Mouse (Mus musculus) spleen, postnatal 4 days (tissue): ENCODE data around the gene Gpc4.

ENCODE experiments used
- DNase-seq, 2 experiments: peaks; one replicate each; pipeline ENCODE4 v3.0.0; 2022; ENCODE audit warnings: low spot score in 2 of 2

The Gpc4 gene

DNA sequence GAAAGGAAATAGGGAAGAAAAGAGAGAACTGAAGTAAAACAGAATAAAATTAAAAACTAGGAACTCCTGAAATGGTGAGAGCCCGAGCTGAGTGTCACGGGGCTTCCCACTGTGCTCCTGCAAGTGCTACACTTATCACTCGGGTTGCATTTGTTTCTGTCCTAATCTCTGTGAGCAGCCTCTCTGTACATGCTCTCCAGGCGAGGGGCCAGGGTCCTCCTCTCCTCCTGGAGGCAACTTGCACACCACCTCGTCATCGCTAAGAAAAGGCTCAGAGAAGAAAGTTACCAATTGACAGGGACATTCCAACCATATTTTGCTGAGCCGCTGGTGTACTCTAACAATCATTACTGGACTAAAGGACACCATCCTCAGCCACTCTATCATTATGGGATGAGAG lies 14.0 kb downstream of the Gpc4 start:
- DNase-seq = peak in 1 of 2 experiments; percentile 15

DNA sequence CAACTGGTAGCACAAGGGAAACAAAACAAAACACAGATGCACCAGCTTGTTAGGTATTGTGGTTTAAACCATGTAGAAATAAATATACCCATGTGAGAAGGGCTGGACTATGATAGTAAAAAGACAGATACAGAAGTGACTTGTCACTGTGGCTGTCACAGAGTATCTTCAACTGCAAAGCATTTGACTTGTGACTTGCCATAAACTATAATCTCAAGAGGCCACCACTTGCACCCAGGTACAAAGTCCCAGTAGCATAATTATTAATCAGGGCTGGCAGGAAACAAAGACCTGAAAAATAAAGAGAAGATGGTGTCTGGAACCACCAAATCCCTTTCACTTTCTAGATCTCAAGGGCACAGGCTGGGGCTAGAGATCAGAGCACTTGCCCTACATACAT lies 19.5 kb downstream of the Gpc4 start:
- DNase-seq = no peak

DNA sequence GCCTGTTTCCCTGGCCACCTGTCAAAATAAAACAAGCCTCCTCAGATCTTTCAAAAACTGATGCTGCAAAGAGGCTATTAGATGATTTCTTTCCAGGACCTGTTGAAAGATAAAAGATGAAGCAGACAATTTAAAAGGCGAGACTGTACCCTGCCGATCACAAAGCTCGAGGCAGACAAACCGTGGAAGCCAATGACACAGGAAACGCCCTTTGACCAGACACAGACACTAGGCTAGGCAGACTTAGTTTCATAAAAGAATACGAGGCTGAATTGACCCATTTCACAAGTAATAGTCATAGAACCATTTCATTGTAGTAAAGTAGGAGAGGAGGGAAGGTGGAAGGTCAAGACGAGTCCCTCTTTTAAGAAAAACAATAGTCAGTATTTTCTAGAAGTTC lies 20.6 kb downstream of the Gpc4 start:
- no peak for DNase-seq

DNA sequence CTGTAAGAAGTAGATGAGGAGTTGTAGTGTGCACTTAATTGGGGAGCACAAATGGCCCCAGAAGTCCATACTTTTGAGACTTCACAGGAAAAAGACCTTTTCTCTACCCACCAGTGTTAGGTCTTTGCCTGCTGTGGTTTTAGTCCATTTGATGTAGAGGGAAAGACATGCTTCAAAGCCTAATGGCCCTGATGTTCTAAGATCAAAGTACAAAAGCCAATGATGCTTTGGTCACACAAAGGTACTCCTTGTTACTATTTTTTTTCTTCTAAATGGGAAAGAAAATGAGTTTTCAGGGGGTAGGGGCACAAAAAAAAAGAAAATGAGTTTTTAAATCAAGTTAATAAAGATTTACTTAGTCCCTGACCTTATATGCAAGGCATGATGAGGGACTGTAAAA lies 24.7 kb downstream of the Gpc4 start:
- DNase-seq = no peak

DNA sequence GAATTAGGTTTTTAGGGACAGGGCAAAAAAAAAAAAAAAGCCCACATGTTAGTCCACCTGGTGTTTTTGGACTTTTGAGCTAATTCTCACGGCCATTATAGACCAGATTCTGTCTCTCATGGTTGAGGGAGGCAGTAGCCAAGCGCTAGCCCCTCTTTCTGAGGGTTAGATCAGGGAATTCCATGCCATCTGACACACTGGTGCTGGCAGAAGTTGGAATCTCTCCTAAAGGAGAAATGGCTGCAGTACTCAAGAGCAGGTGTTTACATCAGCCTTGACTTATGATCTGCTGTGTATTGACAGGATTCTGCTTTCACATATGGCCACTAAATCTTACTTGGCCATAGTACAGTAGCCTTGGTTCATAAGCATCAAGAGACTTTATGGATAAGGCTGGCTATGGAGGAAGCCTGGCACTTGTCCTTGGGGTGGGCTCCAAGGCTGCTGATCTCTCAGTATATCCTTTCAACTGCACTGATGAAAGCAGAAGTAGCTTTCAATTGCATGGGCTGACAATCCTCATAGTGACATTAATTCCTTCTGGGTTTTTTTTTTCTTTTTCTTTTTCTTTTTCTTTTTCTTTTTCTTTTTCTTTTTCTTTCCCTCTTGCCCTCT lies 26.5 kb downstream of the Gpc4 start:
- DNase-seq = no peak

DNA sequence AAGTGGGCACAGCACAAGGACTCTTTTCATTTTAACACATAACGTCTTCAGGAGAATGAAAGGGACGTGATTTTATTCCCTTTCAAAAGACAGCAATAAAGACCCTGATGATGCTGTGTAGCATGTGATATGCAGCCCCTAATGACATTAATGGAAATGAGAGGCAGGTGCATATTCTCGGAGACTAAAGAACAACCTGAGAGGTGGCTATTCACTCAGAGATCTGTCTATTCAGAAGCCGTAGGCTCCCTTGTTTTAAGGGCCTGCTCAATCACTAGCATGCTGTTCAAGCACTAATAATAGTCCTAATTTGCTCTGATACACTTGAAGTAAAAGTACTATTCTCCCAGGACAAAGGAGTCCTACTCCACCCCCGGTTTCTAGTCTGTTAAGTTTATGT lies 27.0 kb downstream of the Gpc4 start:
- DNase-seq = no peak

DNA sequence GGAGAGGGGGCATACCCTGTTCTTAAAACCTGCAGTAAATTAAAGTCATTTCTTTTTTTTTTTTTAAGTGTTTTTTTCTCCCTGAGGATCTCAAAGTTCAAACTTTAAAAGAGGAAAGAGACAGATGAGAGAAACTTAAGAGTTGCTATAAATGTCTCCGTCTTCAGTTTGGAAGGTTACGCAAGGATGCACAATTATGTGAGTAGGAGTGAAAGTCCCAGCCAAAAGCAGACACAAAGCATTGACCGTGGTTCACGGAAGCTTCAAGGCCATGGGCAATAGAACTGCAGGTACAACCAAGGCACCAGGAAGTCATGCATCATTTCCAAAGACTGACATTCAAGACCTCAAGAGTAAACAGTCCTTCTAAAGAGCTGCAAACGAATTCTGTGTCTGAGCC lies 28.5 kb downstream of the Gpc4 start:
- no peak for DNase-seq

DNA sequence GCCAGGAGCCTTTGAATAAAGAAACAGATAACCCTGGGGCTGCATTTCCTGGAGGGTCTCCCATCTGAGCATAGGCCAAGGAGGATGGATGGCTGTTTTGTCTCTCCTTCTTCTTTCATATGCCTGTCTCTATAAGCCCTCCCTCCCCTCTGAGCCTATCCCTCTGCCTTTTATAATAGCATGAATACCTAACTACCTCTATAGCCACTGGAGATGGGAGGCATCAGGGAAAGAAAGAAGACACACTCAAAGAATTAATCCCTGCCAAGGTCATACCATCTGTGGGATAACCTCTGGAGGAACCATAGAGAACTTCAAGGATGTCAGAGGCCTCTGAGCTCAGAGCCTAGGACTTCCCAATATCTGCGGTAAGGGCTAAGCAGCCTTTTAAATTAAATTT lies 35.4 kb downstream of the Gpc4 start:
- no peak for DNase-seq

DNA sequence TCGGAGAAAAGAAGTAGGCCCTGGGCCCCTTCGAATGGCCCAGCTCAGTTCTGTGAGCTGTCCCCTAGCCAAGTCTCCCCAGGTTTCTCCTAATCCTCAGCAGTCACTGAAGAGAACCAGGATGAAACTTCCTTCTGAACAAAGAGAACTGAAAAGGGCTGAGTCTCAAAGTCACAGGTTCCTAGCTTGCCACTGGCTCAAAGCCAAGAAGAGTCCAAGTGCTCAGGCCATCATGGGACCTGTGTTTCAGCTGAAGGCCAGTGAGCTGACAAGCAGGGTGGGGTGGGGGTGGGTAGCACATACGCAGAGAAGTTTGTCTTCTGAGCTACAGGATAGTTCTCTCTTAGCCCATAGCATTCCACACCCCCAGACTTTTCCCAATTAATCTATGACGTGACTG lies 36.3 kb downstream of the Gpc4 start:
- no peak for DNase-seq

DNA sequence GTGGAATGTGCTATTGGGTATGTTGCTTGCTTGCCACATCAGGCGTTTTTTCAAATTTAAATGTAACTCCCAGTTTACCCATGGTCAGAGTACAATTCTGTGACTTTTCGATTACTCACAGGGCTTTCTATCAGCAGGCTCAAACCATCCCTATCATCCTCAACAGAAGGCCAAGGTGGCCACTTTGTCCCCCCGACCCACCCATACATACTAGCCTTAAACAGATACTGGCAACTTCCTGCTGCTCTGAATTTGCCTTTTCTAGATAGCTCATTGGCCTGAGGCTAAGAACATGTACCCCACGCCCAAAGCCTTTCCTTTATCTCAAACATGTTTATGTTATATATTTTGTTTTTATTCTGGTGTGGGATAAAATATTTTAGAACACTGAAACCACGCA lies 51.4 kb downstream of the Gpc4 start:
- peak in 1 of 2 experiments; percentile 11 for DNase-seq

DNA sequence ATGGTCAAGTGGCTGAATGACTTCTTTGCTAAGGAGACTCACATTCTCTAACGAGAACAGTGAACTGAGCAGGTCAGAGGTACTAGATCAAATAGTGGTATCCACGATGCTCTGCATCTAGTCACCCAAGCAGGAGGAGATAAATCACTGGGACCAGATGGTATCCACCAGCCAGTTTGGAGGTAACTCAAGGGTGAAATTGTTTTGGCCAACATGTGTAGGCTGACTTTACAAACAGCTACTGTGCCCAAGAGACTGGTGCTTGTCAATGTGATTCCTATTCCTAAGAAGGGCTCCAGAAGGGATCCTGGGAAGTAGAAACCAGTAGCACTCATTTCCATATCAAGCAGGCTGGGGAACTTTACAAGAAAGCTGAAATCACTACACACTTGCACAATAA lies 55.4 kb downstream of the Gpc4 start:
- no peak for DNase-seq

DNA sequence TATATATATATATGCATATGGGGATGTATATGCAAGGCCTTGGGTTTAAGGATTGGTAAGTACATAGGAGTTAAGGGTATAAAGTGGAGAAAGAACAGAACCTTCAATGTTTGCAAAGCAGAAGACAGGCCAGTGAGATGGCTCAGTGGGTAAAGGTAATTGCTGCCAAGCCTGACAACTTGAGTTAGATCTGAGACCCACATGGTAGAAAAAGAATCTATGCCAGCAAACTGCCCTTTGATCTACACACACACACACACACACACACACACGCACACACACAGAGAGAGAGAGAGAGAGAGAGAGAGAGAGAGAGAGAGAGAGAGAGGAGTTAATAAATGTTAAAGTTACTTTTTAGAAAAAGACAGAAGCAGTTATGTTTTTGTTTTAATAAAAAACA lies 56.1 kb downstream of the Gpc4 start:
- no peak for DNase-seq

DNA sequence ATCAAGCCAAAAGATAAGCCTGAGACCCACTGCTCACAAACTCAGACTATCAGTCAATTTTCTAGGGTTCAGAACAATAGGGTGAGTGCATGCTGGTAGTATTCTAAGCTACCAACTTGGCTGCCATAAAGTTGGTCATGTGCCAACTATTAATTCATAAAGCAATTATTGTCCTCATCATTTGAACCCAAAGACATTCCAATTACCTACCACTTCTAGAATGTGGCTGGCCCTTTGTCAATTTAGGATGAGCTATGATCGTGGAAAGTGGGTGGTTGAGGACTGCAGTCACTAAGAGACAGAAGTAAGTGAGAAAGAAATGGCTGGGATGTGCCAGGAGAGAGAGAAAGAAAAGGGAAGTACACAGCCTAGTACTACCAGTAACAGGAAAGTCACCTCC lies 61.3 kb downstream of the Gpc4 start:
- DNase-seq = no peak

DNA sequence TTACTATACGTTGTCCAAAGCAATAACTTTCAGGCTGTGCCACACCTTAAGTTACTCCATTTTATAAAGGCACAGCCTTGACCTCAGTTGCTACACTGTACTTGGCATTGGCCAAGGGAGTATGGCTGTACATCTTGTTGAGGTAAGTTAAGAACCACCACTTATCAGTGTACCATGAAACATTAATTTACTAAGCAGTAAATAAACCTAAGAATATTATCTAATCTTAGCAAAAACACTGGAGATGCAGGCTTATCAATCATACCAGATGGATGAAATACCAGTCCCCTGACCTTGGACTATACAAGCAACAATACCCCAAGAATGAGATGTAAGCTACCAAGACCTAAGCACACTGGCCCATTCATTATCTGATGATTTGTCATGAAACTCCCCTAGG lies 63.1 kb downstream of the Gpc4 start:
- DNase-seq = no peak

DNA sequence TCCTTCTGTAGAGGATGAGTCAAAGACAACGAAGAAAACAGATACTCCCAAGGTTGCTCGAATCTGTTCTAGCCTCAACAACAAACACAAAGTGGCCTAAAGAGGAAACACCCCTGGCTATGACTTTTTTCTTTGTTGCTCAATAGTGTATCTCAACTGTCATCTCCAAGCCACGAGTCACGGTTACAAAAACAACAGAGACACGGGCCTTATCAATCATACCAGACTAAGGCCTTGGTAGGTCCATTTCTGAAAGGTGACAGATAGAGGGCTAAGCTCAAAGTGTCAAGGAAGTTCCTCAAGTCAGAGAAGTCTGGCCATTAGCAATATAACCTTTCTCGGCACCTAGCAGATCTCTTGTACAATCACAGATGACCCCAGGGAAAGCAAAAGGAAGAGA lies 63.6 kb downstream of the Gpc4 start:
- DNase-seq = no peak

DNA sequence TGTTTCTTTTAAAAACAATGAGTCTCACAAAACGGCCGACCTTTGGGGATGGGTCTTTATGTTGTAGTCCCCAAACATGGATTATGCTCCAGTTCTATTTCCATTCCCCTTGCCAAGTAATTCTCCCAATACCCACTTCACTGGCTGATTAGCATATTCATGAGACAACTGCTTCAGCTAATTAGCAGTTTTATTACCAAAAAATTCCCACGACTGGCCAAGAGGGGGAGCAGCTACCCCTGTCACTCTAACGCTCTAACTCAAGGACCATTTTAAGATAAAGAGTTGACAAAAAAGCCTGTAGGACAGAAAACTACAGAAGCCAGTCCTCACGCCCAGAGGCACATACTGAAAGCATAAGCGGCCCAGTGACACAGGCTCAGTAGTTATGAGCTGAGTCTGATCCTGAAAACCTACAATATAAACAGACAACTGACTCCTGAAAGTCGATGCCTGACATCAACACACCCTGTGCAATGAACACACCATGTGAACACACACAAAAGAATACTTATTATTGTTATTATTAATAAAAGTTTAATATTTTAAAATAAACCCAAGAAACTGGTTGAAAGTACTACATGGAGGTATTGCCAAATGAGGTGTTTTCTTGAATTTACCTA lies 77.2 kb downstream of the Gpc4 start:
- DNase-seq = peak in 1 of 2 experiments; percentile 24

DNA sequence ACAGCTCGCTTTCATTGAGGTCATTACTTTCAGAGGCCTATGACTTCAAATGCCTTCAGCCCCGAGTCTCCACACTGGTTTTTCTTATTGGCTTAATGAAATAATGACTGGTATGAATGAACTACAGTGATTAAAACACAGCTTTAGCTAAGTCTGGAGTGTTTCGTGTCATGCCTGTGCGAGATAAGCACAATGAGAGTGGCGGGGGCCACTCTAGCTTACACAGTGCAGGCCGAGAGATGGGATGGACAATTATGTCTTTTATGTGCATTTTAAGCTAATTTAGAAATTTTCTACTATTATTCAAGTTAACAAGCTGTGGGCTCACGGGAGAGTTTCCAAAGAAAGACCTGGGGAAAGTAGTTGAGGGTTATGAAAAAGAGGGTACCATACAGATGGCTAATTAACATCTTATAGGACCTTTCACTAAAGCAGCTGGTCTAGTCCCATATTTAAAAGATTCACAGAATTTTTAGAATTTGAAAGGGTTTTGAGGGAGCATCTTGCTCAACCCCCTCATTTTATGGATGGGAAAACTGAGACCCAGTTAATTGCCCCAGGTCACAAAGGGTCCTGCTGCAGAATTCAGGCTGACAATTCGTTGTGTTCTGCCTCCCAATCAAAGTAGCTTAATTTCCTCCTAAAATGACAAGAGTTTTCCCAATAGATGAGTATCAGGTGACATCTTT lies 78.0 kb downstream of the Gpc4 start:
- no peak for DNase-seq

DNA sequence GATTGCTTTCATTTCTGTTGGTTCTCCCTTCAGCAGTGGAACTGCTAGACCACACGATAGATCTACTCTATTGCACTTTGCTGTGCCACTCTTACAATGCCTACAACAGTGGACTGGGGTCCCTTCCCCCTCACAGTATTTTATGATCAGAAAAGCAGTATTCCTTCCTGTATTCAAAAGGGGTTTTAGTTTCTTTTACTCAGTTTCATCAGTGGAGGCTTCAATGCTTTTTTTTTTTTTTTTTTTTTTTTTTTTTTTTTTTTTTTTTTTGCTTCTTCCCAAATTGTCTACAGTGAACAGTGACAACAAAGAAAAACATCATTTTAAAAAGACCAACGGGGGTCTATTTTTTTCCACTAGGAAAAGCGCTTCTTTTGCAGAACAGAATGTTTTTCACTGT lies 81.5 kb downstream of the Gpc4 start:
- DNase-seq = no peak

DNA sequence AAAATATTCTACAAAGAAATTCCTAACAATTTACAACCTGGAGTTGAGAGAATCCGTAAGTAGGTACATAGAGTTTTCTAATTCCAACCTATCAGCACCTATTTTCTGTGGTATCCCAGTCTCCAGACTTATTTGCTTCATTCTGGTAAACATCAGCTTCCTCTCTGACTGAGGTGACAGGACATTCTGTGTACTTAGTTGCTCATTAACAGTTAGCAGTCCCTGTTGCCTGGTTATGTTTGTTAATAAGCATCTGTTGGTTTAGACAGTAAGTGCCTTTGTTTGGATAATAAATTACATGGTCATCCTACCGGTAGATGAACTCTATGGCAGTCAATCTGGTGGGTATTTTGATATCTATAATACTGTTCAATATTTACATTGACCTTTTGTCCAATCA lies 92.6 kb downstream of the Gpc4 start:
- DNase-seq = no peak

DNA sequence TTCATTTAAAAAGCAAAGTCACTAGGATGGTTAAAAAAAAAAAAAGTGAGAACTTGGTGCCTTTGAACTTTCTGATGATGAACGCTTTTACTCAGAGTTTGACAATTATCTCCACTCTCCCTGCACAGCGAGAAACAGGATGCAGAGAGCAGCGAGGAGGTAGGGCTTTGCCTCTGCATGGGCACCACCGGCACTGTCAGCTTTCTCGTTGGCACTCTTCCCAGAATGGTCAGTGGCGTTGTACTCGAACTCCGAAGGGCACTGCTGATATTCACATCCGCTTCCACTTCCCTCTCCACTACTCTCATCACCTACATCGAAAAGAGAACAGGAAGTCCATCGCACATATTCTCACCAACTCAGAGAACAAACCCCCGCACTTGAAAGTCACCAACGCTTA lies 111.6 kb downstream of the Gpc4 start:
- DNase-seq = no peak

DNA sequence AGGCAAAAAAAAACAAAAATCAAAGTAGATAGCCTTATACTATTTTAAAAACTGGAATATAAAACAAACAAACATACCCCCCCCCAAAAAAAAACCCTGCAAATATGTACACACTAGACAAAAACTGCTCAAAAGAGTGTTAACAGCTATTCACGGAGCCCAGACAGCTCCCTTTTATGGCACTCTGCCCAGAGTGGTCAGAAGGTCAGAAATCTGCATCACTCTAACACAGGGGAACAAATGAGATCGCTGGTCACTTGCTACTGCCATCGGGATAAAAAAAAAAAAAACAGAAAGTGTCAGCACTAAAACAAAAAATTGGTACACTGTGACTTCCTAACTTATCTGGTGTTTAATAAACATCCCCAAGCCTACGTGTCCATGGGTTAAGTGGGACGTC lies 113.0 kb downstream of the Gpc4 start:
- DNase-seq = peak in 1 of 2 experiments; percentile 12

DNA sequence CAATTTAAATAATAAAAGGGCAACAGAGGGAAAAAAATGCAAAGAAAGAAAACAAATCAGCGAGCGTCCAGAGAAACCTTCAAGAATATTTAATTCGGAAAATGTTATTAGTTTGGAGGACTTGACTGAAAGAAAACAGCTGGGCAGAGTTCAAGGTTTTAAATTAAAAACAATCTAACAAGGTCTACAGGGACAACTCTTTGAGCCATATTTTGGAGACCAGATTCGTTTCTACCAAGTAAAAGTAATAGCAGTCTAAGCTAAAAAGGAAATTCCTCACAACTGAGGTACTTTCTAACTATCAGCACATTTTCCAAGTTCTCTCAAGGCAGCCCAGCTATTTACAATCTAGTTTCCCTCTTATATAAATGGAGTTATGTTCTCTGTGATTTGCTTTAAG lies 114.1 kb downstream of the Gpc4 start:
- DNase-seq = no peak

DNA sequence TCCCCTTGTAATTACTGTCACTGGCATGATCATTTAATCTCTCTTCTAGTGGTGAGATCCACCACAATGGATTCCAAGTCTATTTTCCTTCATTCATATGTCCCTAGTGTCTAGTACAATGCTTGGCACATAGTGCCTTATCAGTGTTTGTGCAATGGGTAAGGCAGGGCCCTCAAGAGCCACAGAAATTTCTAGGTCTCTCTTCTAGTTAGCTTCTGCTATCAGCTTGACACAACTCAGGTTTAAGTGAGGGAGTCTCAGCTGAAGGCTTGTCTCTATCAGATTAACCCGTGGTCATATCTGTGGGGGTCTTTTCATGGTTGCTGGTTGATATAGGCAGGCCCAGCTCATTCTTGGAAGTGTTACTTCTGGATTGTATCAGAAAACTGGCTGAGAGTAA lies 125.2 kb downstream of the Gpc4 start:
- no peak for DNase-seq

DNA sequence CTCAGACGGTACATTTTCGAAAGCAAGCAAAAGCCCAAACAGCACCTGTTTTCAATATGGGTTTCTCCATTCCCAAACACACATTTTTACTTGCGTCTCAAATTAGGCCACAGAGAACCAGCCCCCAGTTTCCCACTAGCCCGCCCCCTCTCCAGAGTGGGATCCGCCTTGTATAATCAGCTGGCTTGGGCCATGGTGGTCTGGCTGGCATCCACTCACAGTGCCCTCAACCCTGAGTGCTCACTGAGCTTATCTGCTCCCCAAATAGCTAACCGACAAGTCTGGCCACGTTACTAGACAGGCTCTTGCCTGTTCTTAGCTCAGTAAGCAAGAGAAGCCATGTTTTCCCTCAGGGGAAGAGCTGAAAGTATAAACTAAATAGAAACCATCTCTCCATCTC lies 134.9 kb downstream of the Gpc4 start:
- no peak for DNase-seq
